ENCODE assay signal across 14 mouse cellular contexts in the genomic region with DNA sequence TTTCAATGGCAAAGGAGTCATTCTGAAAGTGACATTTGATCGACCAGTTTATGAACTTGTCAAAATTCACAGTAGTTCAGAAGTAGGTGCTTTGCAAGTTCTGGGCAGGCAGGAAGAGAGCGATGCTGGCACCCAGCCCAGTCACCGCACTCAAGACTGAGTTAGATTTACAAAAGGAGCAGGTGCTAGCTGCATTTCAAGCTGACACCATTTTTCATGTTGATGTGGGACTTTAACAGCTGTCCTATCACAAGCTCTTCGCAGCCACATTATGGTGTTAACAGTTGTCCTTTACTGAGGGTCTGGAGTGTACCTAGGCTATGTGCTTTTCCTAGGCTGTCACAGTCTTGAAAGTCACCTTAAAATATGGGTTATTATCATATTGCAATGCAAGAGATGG.
DNase-seq lines count a peak whose midpoint lies in the region; ATAC-seq and TF ChIP-seq lines count a peak whose summit lies in the region.
"Had no signal": no experiment of that assay in that cellular context is flagged by ENCODE, and none has a peak within 500 bp of the region (broad histone marks: within the 10 kb centered on the region; RNA-seq: fewer than 3 reads in every experiment).

No protein-coding gene starts in this region.

- no peak overlapping the region for H3K4me3 ChIP-seq in hindbrain, embryonic 14.5 days (replicated peaks; ENCODE audit: low read length)
- no peak overlapping the region for H3K4me3 ChIP-seq in hindbrain, embryonic 10.5 days
- H3K4me3 ChIP-seq in stomach, embryonic 15.5 days (replicated peaks), result no peak overlapping the region
- no peak overlapping the region for H3K4me3 ChIP-seq in stomach, postnatal 0 days (ENCODE audit: low read depth, low read length)
- no peak overlapping the region for H3K4me3 ChIP-seq in lung, embryonic 16.5 days (ENCODE audit: low read length)
- H3K4me3 ChIP-seq: heart, embryonic 12.5 days; lung, embryonic 15.5 days had no signal

- DNase-seq in hindbrain, embryonic 14.5 days (ENCODE audit: low spot score), result no peak
- DNase-seq in hindbrain, embryonic 10.5 days (ENCODE audit: low spot score), result no peak
- DNase-seq in stomach, postnatal 0 days (ENCODE audit: low spot score), result no peak
- peak; percentile 42 for DNase-seq in right cerebral cortex, postnatal 4 days
- no peak for DNase-seq in adrenal gland, postnatal 10 days
- no peak for DNase-seq in ovary, postnatal 36 days (ENCODE audit: low spot score)
- DNase-seq: adrenal gland, postnatal 25 days; gastrocnemius, postnatal 14 days; thymus, adult 18-20 months had no signal

- H3K36me3 ChIP-seq in hindbrain, embryonic 14.5 days (replicated peaks; ENCODE audit: control insufficient read depth, insufficient read depth), result no peaks in the 10 kb centered on the region
- no peaks in the 10 kb centered on the region for H3K36me3 ChIP-seq in hindbrain, embryonic 10.5 days
- H3K36me3 ChIP-seq in stomach, embryonic 15.5 days, result no peaks in the 10 kb centered on the region
- H3K36me3 ChIP-seq in stomach, postnatal 0 days (ENCODE audit: control insufficient read depth, insufficient read depth, low read length), result no peaks in the 10 kb centered on the region
- H3K36me3 ChIP-seq in lung, embryonic 16.5 days (ENCODE audit: control insufficient read depth, insufficient read depth, low read length), result no peaks in the 10 kb centered on the region
- H3K36me3 ChIP-seq: heart, embryonic 12.5 days; lung, embryonic 15.5 days had no signal

- H3K27ac ChIP-seq in hindbrain, embryonic 14.5 days, result peak overlapping the region; percentile 3; the same call in 1 of the 2 replicates
- no peak overlapping the region for H3K27ac ChIP-seq in hindbrain, embryonic 10.5 days
- H3K27ac ChIP-seq in stomach, embryonic 15.5 days, result no peak overlapping the region
- H3K27ac ChIP-seq in stomach, postnatal 0 days (replicated peaks), result no peak overlapping the region
- no peak overlapping the region for H3K27ac ChIP-seq in lung, embryonic 16.5 days (ENCODE audit: low read length)
- H3K27ac ChIP-seq: lung, embryonic 15.5 days had no signal

- TF ChIP-seq CTCF in stomach, postnatal 0 days (IDR thresholded peaks at IDR 0.05; ENCODE audit: low read depth), result no peak

- 62% methylated on average over 4 of the region's 4 CpGs for WGBS in hindbrain, embryonic 14.5 days
- 90% methylated on average over 4 of the region's 4 CpGs for WGBS in hindbrain, embryonic 10.5 days
- WGBS in stomach, embryonic 15.5 days, result 57% methylated on average over 4 of the region's 4 CpGs
- WGBS in stomach, postnatal 0 days, result 45% methylated on average over 4 of the region's 4 CpGs
- 40% methylated on average over 4 of the region's 4 CpGs for WGBS in lung, embryonic 16.5 days

- no peaks in the 10 kb centered on the region for H3K4me1 ChIP-seq in hindbrain, embryonic 14.5 days (replicated peaks; ENCODE audit: control insufficient read depth, insufficient read depth, low read length)
- H3K4me1 ChIP-seq in hindbrain, embryonic 10.5 days (replicated peaks), result no peaks in the 10 kb centered on the region
- H3K4me1 ChIP-seq in stomach, embryonic 15.5 days, result no peaks in the 10 kb centered on the region
- H3K4me1 ChIP-seq in stomach, postnatal 0 days (replicated peaks; ENCODE audit: control insufficient read depth, insufficient read depth), result no peaks in the 10 kb centered on the region
- H3K4me1 ChIP-seq in lung, embryonic 16.5 days (replicated peaks; ENCODE audit: control insufficient read depth, insufficient read depth, low read length), result 0 out of 2 replicates have a peak, but pooled peaks cover 4% of the 10 kb centered on the region

- no peak for TF ChIP-seq EP300 in stomach, postnatal 0 days (optimal IDR thresholded peaks at IDR 0.05)

- H3K4me2 ChIP-seq in hindbrain, embryonic 14.5 days (replicated peaks), result no peak overlapping the region
- no peak overlapping the region for H3K4me2 ChIP-seq in stomach, embryonic 15.5 days
- no peak overlapping the region for H3K4me2 ChIP-seq in stomach, postnatal 0 days (replicated peaks; ENCODE audit: low read depth)
- H3K4me2 ChIP-seq in lung, embryonic 16.5 days (ENCODE audit: low read depth, low read length), result no peak overlapping the region
- H3K4me2 ChIP-seq: heart, embryonic 12.5 days; lung, embryonic 15.5 days had no signal

- H3K9ac ChIP-seq in hindbrain, embryonic 14.5 days, result no peak overlapping the region
- H3K9ac ChIP-seq in stomach, embryonic 15.5 days, result no peak overlapping the region
- no peak overlapping the region for H3K9ac ChIP-seq in stomach, postnatal 0 days (ENCODE audit: low read length)
- no peak overlapping the region for H3K9ac ChIP-seq in lung, embryonic 16.5 days (ENCODE audit: low read length)
- H3K9ac ChIP-seq: heart, embryonic 12.5 days; lung, embryonic 15.5 days had no signal

- no peak for ATAC-seq in hindbrain, embryonic 14.5 days (ENCODE audit: low FRiP score)
- peak; percentile 22; the same call in 1 of the 2 replicates for ATAC-seq in stomach, embryonic 15.5 days (ENCODE audit: insufficient read depth, low FRiP score, low read depth)
- ATAC-seq in stomach, postnatal 0 days (ENCODE audit: low FRiP score, low TSS enrichment), result no peak
- peak; percentile 52; the same call in 1 of the 2 replicates for ATAC-seq in lung, embryonic 16.5 days (ENCODE audit: low read depth)
- ATAC-seq: midbrain, embryonic 16.5 days had no signal

- no peaks in the 10 kb centered on the region for H3K9me3 ChIP-seq in hindbrain, embryonic 14.5 days (ENCODE audit: control insufficient read depth, low read length)
- no peaks in the 10 kb centered on the region for H3K9me3 ChIP-seq in hindbrain, embryonic 10.5 days
- H3K9me3 ChIP-seq in stomach, embryonic 15.5 days, result no peaks in the 10 kb centered on the region
- no peaks in the 10 kb centered on the region for H3K9me3 ChIP-seq in stomach, postnatal 0 days (ENCODE audit: control insufficient read depth, low read length)
- H3K9me3 ChIP-seq in lung, embryonic 16.5 days (ENCODE audit: control insufficient read depth, low read length), result no peaks in the 10 kb centered on the region
- H3K9me3 ChIP-seq: heart, embryonic 12.5 days; lung, embryonic 15.5 days had no signal

- no peaks in the 10 kb centered on the region for H3K27me3 ChIP-seq in hindbrain, embryonic 14.5 days (ENCODE audit: control insufficient read depth, insufficient read depth, low read length)
- H3K27me3 ChIP-seq in hindbrain, embryonic 10.5 days (ENCODE audit: insufficient read depth, poor library complexity, severe bottlenecking), result no peaks in the 10 kb centered on the region
- H3K27me3 ChIP-seq in stomach, embryonic 15.5 days (replicated peaks), result no peaks in the 10 kb centered on the region
- no peaks in the 10 kb centered on the region for H3K27me3 ChIP-seq in stomach, postnatal 0 days (ENCODE audit: control insufficient read depth, insufficient read depth, low read length)
- no peaks in the 10 kb centered on the region for H3K27me3 ChIP-seq in lung, embryonic 16.5 days (ENCODE audit: control insufficient read depth, insufficient read depth, low read depth, low read length)
- H3K27me3 ChIP-seq: heart, embryonic 12.5 days; lung, embryonic 15.5 days had no signal

Comparison
In these comparisons a context has a peak if more than half of its experiments do, and no peak if none do; other contexts are left out.
1. ATAC-seq: peak in stomach, embryonic 15.5 days (single experiment) and lung, embryonic 16.5 days (single experiment); none in hindbrain, embryonic 14.5 days (single experiment) and stomach, postnatal 0 days (single experiment).